Mouse (Mus musculus) thymus, adult 18-20 months (tissue): ENCODE data around the gene Asb2.
A peak's percentile ranks its signal among the peaks of the same experiment; 100 is the strongest.

Experiments
- DNase-seq, 2 experiments: peaks; one replicate each; pipeline ENCODE4 v3.0.0; 2022; ENCODE audit warnings: mixed read lengths in 2 of 2

The Asb2 gene

GRCm38 (mm10) chr12:103355746-103356414 lies at the start of gene Asb2:
TSS of gene Asb2 (minus strand) at chr12:103356001.
- DNase-seq: no peak

- no peak for DNase-seq
These were observed 48.3 kb upstream of the Asb2 start for GRCm38 (mm10) chr12:103404131-103404530.

GRCm38 (mm10) chr12:103396751-103397150 lies 41.0 kb upstream of the Asb2 start:
- no peak for DNase-seq

- DNase-seq: no peak
These were observed 39.9 kb upstream of the Asb2 start for GRCm38 (mm10) chr12:103395486-103396275.

- DNase-seq: no peak
These were observed 37.7 kb upstream of the Asb2 start for GRCm38 (mm10) chr12:103393528-103393927.

- no peak for DNase-seq
These were observed 35.3 kb upstream of the Asb2 start for GRCm38 (mm10) chr12:103391098-103391497.

GRCm38 (mm10) chr12:103389982-103390381 lies 34.2 kb upstream of the Asb2 start:
- no peak for DNase-seq

- DNase-seq: no peak
These were observed 33.5 kb upstream of the Asb2 start for GRCm38 (mm10) chr12:103389348-103389727.

- peak; percentile 84 to 89 for DNase-seq
These were observed 32.9 kb upstream of the Asb2 start, which contains the start of gene Otub2 for GRCm38 (mm10) chr12:103388505-103389347. TSS of gene Otub2 (plus strand) at chr12:103388682.

GRCm38 (mm10) chr12:103380226-103380625 lies 24.4 kb upstream of the Asb2 start:
- DNase-seq: no peak

- no peak for DNase-seq
These were observed 21.0 kb upstream of the Asb2 start for GRCm38 (mm10) chr12:103376774-103377173.

GRCm38 (mm10) chr12:103376124-103376523 lies 20.3 kb upstream of the Asb2 start:
- no peak for DNase-seq

GRCm38 (mm10) chr12:103373530-103374236 lies 17.9 kb upstream of the Asb2 start:
- DNase-seq: no peak

- peak in 1 of 2 experiments; percentile 29 for DNase-seq
These were observed 15.9 kb upstream of the Asb2 start for GRCm38 (mm10) chr12:103371711-103372110.

- no peak for DNase-seq
These were observed 15.1 kb upstream of the Asb2 start for GRCm38 (mm10) chr12:103370861-103371260.

GRCm38 (mm10) chr12:103368777-103369176 lies 13.0 kb upstream of the Asb2 start:
- DNase-seq: no peak

- DNase-seq: no peak
These were observed 12.5 kb upstream of the Asb2 start for GRCm38 (mm10) chr12:103368326-103368669.

- DNase-seq: peak in 1 of 2 experiments; percentile 40
These were observed 12.0 kb upstream of the Asb2 start for GRCm38 (mm10) chr12:103367620-103368325.

- no peak for DNase-seq
These were observed 11.4 kb upstream of the Asb2 start for GRCm38 (mm10) chr12:103367171-103367570.

- no peak for DNase-seq
These were observed 6.5 kb upstream of the Asb2 start for GRCm38 (mm10) chr12:103362336-103362735.

GRCm38 (mm10) chr12:103361539-103362307 lies 5.9 kb upstream of the Asb2 start:
- DNase-seq: no peak
